Mouse (Mus musculus) adrenal gland, adult 2 months (tissue): ENCODE measurements around the gene Impg1. TPM values are rescaled to one million over a fixed set of nuclear protein-coding genes. Genes with fewer than 3 reads are reported as not detected.
A peak's percentile ranks its signal among the peaks of the same experiment; 100 is the strongest.

Experiments
- DNase-seq: peaks from one replicate; pipeline ENCODE4 v3.0.0; 2021
- long read RNA-seq: library from polyadenylated mRNA; stranded (forward); transcript quantifications from one replicate; pipeline ENCODE4 v2.0.0, GENCODE M21; 2021
- polyA plus RNA-seq: library from polyadenylated mRNA; depleted of rRNA; stranded (reverse); fragments of >200 nt; gene quantifications from 2 replicates; pipeline ENCODE4 v1.2.3, GENCODE M21; 2012; rRNA removed
- total RNA-seq, 2 experiments: library from RNA; stranded (reverse); gene quantifications; 2 replicates each; pipeline ENCODE4 v1.2.3; 2021

The Impg1 gene
- not detected for total RNA-seq
- polyA plus RNA-seq = not detected in 2 replicates
- long read RNA-seq = 0 reads

DNA sequence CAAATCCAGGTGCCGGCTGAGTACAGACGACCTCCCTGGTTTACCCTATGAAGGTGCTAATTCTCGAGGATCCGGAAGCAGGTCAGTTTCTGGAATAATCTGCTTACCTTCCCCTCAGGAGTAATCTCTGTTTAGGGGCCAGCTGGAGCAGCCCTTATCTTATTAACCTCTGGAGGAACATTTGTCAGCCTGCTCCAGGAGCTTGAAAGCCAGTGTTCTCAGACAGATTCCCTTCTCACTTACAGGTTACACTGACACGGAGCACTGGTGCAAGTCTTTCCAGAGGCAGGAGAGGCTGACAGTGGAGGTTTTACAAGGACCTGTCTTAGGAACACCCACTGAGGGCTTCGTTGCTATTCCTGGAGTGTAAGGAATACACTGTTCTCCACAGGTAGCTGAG is at the start of gene Impg1:
Impg1 (minus strand) TSS at position 101 of the 400 bp plus-strand sequence.
- DNase-seq = no peak

DNA sequence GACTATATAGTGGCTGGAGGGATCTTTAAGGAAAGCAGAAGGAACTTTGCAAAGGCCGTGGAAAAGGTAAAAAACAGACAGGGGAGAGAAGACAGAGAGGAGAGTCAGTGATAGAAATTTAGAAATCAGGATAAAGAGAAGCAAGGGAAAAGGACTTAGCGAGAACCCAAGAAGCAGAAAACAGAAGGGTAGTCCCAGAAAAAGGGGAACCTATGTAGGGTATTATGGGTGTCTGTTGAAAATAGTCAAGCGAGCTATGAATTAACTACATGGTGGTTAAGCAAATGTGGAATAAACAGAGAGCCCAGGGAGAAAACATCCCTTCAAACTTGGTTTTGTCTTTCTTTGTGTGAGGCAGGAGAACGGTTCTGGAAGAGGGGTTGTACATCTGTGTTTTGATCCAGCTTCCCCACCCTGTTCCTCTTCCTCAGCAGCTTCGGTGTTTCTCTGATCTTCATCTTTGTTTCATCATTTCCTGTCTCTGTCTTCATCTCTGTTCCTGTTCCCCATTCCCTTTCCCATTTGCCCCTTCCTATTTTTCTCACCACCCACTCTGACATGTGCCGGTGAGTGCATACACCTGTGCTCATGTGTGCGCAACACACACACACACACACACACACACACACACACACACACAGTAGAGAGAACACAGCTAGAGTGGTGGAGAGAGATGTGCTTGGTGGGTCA is 44.3 kb upstream of the Impg1 start:
- DNase-seq = no peak

- DNase-seq = no peak
Measured at GRCm38 (mm10) chr9:80504496-80505012, 39.3 kb upstream of the Impg1 start.

DNA sequence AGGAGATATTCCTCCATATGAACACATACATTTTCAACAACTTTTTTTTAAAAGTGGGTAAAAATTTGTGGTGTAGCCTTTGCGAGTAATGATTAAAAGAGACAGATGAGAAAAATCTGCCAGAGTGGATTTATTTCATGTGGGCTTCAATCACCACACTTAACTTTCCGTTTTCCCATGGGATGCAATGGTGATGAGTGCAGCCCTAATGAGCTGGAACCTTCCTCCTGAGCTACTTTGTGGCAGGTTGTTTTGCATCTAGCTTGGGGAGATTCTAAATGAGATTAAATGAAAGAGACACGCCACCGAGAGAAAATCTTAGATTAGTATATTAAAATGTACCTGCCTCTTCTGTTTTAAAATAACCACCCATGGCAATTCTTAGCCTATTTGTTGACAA is 26.3 kb upstream of the Impg1 start:
- no peak for DNase-seq

DNA sequence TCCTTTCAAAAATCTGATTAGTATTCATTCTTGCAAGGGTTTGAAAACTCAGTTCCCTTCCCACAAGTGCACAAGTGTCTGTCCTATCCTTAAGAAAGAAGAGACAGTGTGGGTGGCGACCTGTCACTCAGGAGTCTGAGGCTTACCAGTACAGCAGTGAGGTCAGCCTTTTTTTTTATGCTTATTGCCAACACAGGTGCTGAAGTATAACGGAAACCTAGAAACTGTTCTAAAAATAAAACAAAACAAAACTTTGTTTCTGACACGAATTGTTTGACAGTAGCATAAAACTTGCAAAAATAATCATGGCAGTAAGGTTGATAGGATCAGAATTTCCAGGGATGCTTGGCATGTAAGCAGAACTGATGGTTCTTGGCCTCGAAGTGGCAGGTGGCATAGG is 4.9 kb downstream of the Impg1 start:
- no peak for DNase-seq

GRCm38 (mm10) chr9:80450467-80451261 is 14.6 kb downstream of the Impg1 start:
- DNase-seq = no peak

GRCm38 (mm10) chr9:80441096-80441710 is 24.1 kb downstream of the Impg1 start:
- no peak for DNase-seq

GRCm38 (mm10) chr9:80391404-80391803 is 73.9 kb downstream of the Impg1 start:
- no peak for DNase-seq

- DNase-seq = no peak
Measured at GRCm38 (mm10) chr9:80391002-80391401, 74.3 kb downstream of the Impg1 start.

DNA sequence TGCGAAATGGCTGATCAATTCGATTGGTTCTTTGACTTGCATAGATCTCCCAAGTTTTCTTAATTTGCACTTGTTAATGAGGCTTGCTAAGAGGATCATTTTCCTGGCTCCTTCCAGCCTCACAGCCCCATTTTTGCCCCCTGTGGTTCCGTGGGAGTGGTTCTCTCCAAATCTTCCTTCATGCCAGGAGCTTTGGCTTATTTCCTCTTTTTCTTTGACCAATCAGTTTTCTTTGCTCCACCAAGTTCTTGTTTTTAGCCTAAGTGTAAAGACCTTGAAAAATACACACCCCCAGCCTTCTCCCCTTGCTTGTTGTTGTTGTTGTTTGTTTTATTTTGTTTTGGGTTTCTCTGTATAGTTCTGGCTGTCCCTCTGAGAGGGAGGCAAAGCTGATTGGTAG is 77.4 kb downstream of the Impg1 start:
- DNase-seq = no peak

GRCm38 (mm10) chr9:80386492-80386891 is 78.8 kb downstream of the Impg1 start:
- peak; percentile 10 for DNase-seq

DNA sequence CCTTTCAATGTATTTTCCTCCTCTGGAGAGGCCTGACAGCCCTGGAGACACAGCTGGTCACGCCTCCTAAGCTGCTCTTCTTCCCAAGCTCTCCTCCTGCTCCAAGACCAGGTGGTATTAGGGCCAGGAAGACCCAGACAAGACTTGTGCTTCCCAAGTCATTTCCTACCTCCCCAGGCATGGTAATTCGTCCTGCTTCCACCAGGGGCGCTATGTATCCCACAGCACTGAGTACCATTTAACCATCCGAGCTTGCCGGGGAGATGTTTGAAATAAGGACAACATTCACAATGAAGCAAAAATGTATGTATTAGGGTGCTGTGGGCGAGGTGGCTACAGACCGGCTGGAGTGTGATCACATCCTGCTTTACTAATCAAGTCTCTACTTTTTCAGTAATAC is 79.3 kb downstream of the Impg1 start:
- no peak for DNase-seq

DNA sequence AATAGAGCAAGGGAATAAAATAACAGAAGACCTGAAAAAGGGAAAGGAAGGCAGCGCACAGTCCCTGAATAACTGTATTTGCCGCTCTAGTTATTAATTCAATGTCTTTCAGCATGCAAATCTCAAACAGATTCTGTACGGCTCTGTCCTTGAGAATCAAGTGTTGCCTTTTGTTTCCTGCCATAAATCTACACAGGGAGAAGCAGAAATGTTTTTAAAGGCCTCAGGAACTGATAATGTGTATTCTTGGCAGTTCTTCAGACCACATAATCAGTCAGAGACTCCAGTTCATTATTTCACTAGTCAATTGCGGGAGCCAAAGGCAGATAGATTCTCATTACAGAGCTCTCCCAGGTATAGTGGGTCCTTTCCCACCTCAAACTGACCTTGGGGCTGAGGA is 82.6 kb downstream of the Impg1 start:
- DNase-seq = no peak

DNA sequence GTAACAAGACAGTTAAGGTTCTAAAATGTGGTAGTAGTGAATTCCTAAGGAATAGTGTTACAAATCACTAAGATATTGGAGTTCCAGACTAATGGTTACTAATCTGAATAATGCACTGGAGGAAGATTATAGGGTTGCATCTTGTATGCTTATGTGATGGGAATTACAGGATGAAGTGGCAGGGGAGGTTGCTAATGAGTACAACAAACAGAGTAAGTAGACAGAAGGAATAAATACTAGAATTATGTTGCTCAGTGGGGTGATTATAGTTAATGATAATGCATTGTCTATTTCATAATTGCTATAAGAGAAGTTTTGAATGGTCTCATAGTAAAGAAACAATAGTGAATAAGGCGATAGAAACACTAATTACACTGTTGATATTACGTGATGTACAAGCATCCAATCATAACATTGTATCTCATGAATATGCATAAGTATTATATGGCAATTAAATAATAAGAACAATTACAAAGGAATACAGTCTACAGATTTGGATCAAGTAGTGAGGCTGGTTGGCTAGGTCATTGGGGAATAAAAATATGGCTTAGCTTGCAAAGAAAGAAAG is 85.1 kb downstream of the Impg1 start:
- no peak for DNase-seq

GRCm38 (mm10) chr9:80374100-80374499 is 91.2 kb downstream of the Impg1 start:
- no peak for DNase-seq

- no peak for DNase-seq
Measured at GRCm38 (mm10) chr9:80373304-80373739, 92.0 kb downstream of the Impg1 start.

DNA sequence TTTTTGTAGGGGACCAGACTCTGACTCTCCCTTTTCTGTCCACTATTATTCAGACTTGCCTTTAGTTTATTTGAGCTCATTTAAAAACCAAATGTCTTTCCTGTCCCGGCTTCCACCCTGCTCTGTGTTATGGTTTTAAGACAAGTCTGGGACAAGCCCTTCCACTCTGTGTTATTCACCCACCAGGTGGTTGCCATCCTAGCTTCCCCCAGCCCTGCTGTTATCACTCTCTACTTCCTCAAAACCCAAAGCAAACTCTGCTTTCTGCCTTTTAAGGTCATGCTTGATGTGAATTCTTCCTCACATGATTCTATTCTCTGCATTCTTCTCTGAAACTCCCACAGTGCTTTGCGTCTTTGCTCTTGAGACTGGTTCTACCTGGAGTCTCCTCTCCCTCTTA is 96.6 kb downstream of the Impg1 start:
- DNase-seq = no peak

GRCm38 (mm10) chr9:80367520-80368204 is 97.6 kb downstream of the Impg1 start:
- DNase-seq = no peak

- DNase-seq = no peak
Measured at GRCm38 (mm10) chr9:80360063-80360462, 105.2 kb downstream of the Impg1 start.

- no peak for DNase-seq
Measured at GRCm38 (mm10) chr9:80351678-80352331, 113.5 kb downstream of the Impg1 start.

DNA sequence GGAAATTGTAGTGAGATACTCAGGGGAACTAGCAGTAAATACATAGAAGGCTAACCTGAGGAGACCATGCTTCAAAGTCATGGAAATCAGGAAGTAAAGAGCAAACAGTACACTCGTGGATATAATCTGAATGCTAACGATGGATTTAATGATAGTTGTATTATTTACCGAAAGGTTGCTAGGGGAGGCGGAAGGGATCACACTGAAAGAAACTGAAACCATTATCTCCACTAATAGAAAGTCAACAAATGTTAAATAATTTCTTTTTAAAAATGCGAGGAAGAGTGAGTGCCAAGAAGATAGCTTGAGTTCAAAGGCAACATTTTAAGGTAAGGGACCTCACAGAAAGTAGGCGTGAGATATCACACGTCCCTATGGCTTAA is 114.0 kb downstream of the Impg1 start:
- DNase-seq = no peak
